Mouse (Mus musculus) left cerebral cortex, postnatal 25 days (tissue): ENCODE measurements around the gene Olig2. TPM values are rescaled to one million over a fixed set of nuclear protein-coding genes. Genes with fewer than 3 reads are reported as not detected.

Experiments
- DNase-seq, 2 experiments: peaks; one replicate each; pipeline ENCODE4 v3.0.0; 2022; ENCODE audit warnings: low spot score in 2 of 2, mixed read lengths in 1 of 2
- intact Hi-C: fragments of 180-260 bp; cut with DNase I; formaldehyde crosslinking; loops from one replicate; pipeline ENCODE4 v1.15.1; 2025
- total RNA-seq, 2 experiments: library from RNA; stranded (reverse); gene quantifications; 2 replicates each; pipeline ENCODE4 v1.2.3; 2021

The Olig2 gene
- total RNA-seq, 2 experiments from 2014 or later, result 26.4 to 27.0 TPM

GRCm38 (mm10) chr16:91265972-91266371, 40.7 kb downstream of the Olig2 start:
- DNase-seq, result peak; percentile 39 to 62
- intact Hi-C loops, result no loop called here

DNA sequence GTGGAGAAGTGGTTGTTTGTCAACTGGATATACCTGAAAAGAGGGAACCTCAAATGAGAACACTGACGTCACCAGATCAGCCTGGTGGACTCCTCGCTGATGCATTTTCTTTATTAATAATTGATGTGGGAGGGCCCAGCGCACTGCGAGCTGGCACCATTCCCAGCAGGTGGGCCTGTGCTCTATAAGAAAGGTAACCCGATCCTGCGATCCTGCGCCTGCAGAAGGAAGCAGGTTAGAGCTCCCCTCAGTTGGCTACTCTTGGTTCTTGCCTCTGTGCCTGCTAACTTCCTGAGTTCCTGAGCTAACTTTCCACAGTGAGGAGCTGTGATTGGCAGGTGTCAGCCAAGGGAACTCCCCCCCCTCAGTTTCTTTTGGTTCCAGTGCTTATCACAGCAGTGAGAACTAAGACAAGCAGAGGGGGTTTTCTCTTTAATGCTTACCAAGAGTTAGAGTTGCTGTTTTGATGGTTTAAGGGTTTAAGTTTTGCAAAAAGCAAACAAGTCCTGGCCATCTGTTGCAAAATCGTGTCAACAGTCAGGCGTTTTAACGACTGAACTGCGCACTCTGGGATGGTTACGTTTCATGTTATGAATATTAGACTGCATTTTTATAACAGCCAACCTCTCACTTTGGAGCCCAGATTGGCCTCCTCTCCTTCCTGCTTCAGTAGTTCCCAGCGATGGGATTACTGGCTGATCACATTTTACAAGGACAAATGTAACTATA, 43.6 kb downstream of the Olig2 start:
- intact Hi-C loops, result no loop called here
- DNase-seq, result no peak

DNA sequence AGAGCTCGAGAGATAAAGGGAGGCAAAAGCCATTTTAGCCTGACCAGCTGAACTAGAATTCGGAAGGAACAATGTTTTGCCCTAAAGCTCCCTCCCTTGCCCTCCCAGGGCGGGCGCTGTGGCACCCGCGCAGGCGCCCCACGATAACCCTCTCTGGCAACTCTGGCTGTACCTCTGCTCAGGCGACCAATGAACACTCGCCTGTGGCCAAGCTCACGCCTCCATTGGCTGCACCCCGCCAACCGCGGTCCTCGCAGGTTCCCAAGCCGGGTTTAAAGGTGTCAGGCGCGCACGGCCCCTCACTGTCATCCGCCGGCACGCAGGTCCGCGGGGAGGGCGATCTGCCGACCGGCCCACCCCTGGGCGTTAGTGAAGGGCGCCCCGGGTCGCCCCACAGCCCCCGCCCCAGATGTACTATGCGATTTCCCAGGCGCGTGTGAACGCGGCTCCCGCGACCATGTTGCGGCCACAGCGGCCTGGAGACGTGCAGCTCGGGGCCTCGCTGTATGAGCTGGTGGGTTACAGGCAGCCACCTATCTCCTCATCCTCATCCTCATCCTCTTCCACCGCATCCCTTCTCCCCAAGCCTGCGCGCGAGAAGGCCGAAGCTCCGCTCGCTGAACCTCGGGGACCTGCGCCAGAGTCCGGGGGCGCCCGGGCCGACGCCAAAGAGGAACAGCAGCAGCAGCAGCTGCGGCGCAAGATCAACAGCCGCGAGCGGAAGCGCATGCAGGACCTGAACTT, 44.4 kb downstream of the Olig2 start, which contains the start of gene Olig1:
TSS of gene Olig1 (plus strand) at position 305 of the 744 bp plus-strand sequence.
- peak; percentile 74 to 87 for DNase-seq
- intact Hi-C loops, result loop anchor here (2.0 kb wide), 2 partner anchors 37 to 45 kb away; partner anchors contain the start of gene Olig2

- intact Hi-C loops, result loop anchor here (2.0 kb wide), 2 partner anchors 38 to 46 kb away; partner anchors contain the start of gene Olig2
- peak; percentile 24 to 49 for DNase-seq
Measured at GRCm38 (mm10) chr16:91270212-91270971, 45.1 kb downstream of the Olig2 start.

DNA sequence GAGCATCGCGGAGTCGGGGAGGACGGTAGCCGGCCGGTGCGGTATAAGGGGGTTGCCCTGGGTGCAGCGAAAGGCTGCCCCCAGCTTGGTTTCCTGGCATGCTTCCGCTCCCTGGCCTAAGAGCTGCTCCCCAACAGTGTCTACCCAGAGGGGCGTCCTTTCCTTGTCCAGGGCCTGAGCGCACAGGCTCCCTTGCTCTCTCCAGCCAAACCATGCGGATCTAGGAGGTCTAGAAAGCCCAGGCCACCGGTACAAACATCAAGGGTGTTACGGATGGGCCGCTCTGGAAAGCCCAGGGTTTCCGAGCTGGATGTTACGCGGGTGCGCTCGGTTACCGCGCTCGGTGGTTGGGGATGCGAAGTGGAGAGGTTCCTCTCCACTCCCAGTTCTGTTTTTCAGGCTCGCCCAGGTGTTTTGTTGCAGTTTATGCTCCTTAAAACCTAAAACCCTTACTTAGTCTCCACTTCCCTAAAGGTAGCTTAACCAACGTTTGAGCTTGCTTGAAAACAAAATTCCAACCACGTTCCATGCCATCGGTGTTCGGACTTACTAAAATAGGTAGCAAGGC, 45.8 kb downstream of the Olig2 start:
- intact Hi-C loops, result loop anchor here (2.0 kb wide), 2 partner anchors 38 to 46 kb away; partner anchors contain the start of gene Olig2
- DNase-seq, result peak in 1 of 2 experiments; percentile 5

- peak in 1 of 2 experiments; percentile 15 for DNase-seq
- intact Hi-C loops, result loop anchor here (2.0 kb wide), 2 partner anchors 39 to 47 kb away; partner anchors contain the start of gene Olig2
Measured at GRCm38 (mm10) chr16:91271634-91272033, 46.4 kb downstream of the Olig2 start.

Other genes with a start within 250 kb of the Olig2 start
- gene Synj1, start 214.1 kb upstream of the Olig2 start, total RNA-seq, result 100 to 1,000 TPM; 329 to 335 TPM
- gene Paxbp1, start 180.9 kb upstream of the Olig2 start, total RNA-seq, result 10 to 100 TPM; 45.1 to 57.4 TPM
- gene 4932438H23Rik, start 130.3 kb upstream of the Olig2 start, total RNA-seq, result under 1 TPM; 0.69 to 0.89 TPM
- 100 to 1,000 TPM; 108 to 112 TPM for gene Olig1, start 44.3 kb downstream of the Olig2 start, total RNA-seq
- 10 to 100 TPM; 20.5 to 20.6 TPM for gene Ifnar2, start 147.3 kb downstream of the Olig2 start, total RNA-seq
- gene Gm21970, start 166.3 kb downstream of the Olig2 start, total RNA-seq, result not detected
- gene Il10rb, start 180.7 kb downstream of the Olig2 start, total RNA-seq, result 1 to 10 TPM; 9.1 to 9.7 TPM